Mouse (Mus musculus): ENCODE results near the gene Btnl10.

GRCm38 (mm10) chr11:58955143-58955867 lies 37.6 kb downstream of the Btnl10 start:
- 0 out of 2 replicates have a peak, but pooled peaks have one; percentile 32 for TF ChIP-seq CTCF (IDR thresholded peaks at IDR 0.05; ENCODE audit: extremely low read depth, insufficient read length, insufficient replicate concordance, low read depth, low read length)
- no peak for TF ChIP-seq POLR2A (IDR thresholded peaks at IDR 0.05; ENCODE audit: low read depth, low read length)
